11 mouse cellular contexts compared by ENCODE assay signal in the genomic region with DNA sequence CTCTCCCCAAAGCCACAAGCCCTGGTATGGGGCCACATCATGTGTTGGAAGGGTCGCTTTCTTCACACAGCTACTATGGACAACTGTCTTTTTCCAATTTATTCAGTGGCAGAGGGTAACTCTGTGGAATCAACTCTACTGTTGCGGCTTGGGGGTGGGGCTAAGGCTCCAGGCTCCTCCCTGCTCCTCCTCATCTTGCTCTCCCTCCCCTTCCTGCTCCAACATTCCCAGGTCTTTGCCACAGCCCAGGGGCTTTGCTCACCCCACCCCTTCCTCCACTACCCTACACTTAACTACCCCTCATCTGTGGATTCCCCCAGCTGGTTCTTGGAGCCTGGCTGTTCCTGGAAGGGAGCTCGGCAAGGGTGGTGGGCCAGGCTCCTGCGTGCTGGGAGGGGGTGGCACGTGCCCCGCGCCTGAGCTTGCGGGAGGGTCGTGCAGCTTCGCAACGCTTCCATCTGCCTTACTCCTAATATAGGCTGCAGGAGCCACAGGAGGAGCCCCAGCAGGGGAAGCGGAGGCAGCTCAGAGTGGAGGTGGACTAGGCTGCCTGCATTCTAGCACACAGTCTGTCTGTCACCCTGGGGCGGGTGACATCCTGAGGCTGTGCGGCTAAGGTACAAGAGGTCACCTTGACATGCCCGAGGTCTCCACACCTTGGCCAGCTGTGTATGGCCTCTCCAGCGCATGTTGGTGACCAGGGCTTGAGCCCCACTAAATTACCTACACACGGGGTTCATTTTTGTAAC.
DNase-seq lines count a peak whose midpoint lies in the region; ATAC-seq and TF ChIP-seq lines count a peak whose summit lies in the region.
"Had no signal": no experiment of that assay in that cellular context is flagged by ENCODE, and none has a peak within 500 bp of the region (broad histone marks: within the 10 kb centered on the region; RNA-seq: fewer than 3 reads in every experiment).

No protein-coding gene starts in this region.

- no peak overlapping the region for H3K4me3 ChIP-seq in kidney, embryonic 15.5 days (replicated peaks)
- peak overlapping the region; percentile 0; the same call in 1 of the 2 replicates for H3K4me3 ChIP-seq in G1E (ENCODE audit: low read depth, low read length)
- no peak overlapping the region for H3K4me3 ChIP-seq in limb, embryonic 14.5 days (replicated peaks; ENCODE audit: low read length)
- H3K4me3 ChIP-seq: neural tube, embryonic 15.5 days had no signal

- DNase-seq in kidney, adult 18-20 months, result no peak
- no peak for DNase-seq in G1E (ENCODE audit: low spot score)
- DNase-seq in brain, adult 2 months (ENCODE audit: low read depth, low spot score), result peak; percentile 68
- no peak for DNase-seq in limb, embryonic 14.5 days (ENCODE audit: low spot score)
- DNase-seq in gastrocnemius, adult 18-20 months (ENCODE audit: low spot score), result no peak
- DNase-seq: gastrocnemius, postnatal 10 days; lung, postnatal 36 days had no signal

- WGBS in kidney, embryonic 15.5 days, result 40% methylated on average over 17 of the region's 17 CpGs
- 31% methylated on average over 17 of the region's 17 CpGs for WGBS in limb, embryonic 14.5 days

- H3K4me2 ChIP-seq in kidney, embryonic 15.5 days, result peak overlapping the region; percentile 12; the same call in 1 of the 2 replicates
- H3K4me2 ChIP-seq in limb, embryonic 14.5 days (replicated peaks; ENCODE audit: low read depth, low read length, severe bottlenecking), result no peak overlapping the region; the same call in 1 of the 2 replicates
- H3K4me2 ChIP-seq: neural tube, embryonic 15.5 days had no signal

- H3K36me3 ChIP-seq in kidney, embryonic 15.5 days, result no peaks in the 10 kb centered on the region
- no peaks in the 10 kb centered on the region for H3K36me3 ChIP-seq in G1E (replicated peaks)
- H3K36me3 ChIP-seq in limb, embryonic 14.5 days (ENCODE audit: control insufficient read depth, insufficient read depth, low read length), result no peaks in the 10 kb centered on the region
- H3K36me3 ChIP-seq: neural tube, embryonic 15.5 days had no signal

- no peak for TF ChIP-seq CTCF in G1E (IDR thresholded peaks at IDR 0.05; ENCODE audit: low read depth, low read length)

- TF ChIP-seq POLR2A in limb, embryonic 14.5 days (IDR thresholded peaks at IDR 0.05; ENCODE audit: borderline replicate concordance, extremely low read depth, insufficient read depth, insufficient read length), result no peak

- no peak overlapping the region for H3K27ac ChIP-seq in kidney, embryonic 15.5 days
- H3K27ac ChIP-seq in limb, embryonic 14.5 days (replicated peaks; ENCODE audit: low read depth, low read length), result no peak overlapping the region
- H3K27ac ChIP-seq: neural tube, embryonic 15.5 days had no signal

- no peak overlapping the region for H3K9ac ChIP-seq in kidney, embryonic 15.5 days
- peak overlapping the region; percentile 28; the same call in 1 of the 2 replicates for H3K9ac ChIP-seq in limb, embryonic 14.5 days (ENCODE audit: low read depth, low read length, severe bottlenecking)
- H3K9ac ChIP-seq: neural tube, embryonic 15.5 days had no signal

- peaks cover 24% of the 10 kb centered on the region for H3K4me1 ChIP-seq in kidney, embryonic 15.5 days
- no peaks in the 10 kb centered on the region for H3K4me1 ChIP-seq in G1E (ENCODE audit: insufficient read depth, low read depth, low read length)
- H3K4me1 ChIP-seq in limb, embryonic 14.5 days (ENCODE audit: control insufficient read depth, insufficient read depth, low read length), result peaks cover 9% of the 10 kb centered on the region

- ATAC-seq in kidney, embryonic 15.5 days (replicated peaks; ENCODE audit: low FRiP score), result peak; percentile 17; the same call in 1 of the 2 replicates
- ATAC-seq in G1E (ENCODE audit: extremely low read depth, insufficient number of reproducible peaks, low FRiP score, poor library complexity, severe bottlenecking), result no peak; the same call in 1 of the 2 replicates
- no peak for ATAC-seq in limb, embryonic 14.5 days (ENCODE audit: low FRiP score, low read depth)
- no peak for ATAC-seq in megakaryocyte, adult 5-6 weeks (ENCODE audit: poor library complexity, severe bottlenecking)
- ATAC-seq: hindbrain, embryonic 16.5 days had no signal

- no peaks in the 10 kb centered on the region for H3K9me3 ChIP-seq in kidney, embryonic 15.5 days (replicated peaks)
- H3K9me3 ChIP-seq in G1E (replicated peaks), result peaks cover 94% of the 10 kb centered on the region
- no peaks in the 10 kb centered on the region for H3K9me3 ChIP-seq in limb, embryonic 14.5 days (ENCODE audit: control insufficient read depth, low read length)
- H3K9me3 ChIP-seq: neural tube, embryonic 15.5 days had no signal

- H3K27me3 ChIP-seq in kidney, embryonic 15.5 days, result no peaks in the 10 kb centered on the region
- H3K27me3 ChIP-seq in G1E (ENCODE audit: insufficient read depth, low read length), result no peaks in the 10 kb centered on the region
- H3K27me3 ChIP-seq in limb, embryonic 14.5 days (ENCODE audit: control insufficient read depth, insufficient read depth, low read length), result no peaks in the 10 kb centered on the region
